Mouse (Mus musculus) heart, postnatal 0 days (tissue): ENCODE results near the gene Gpx1. TPM values are rescaled to one million over a fixed set of nuclear protein-coding genes. Genes with fewer than 3 reads are reported as not detected.
"Not testable (repeated sequence)": the region's sequence is repeated elsewhere in the genome, so short reads cannot be mapped to it uniquely, and the experiment has no call there.

Source experiments
- ATAC-seq: fragments of 200-750 bp; cut with Nextera tagmentation; 2 replicates; pipeline ENCODE4 v1.8.0; 2017; ENCODE audit warnings: low read depth, moderate number of reproducible peaks, moderate library complexity; ENCODE audit not compliant: insufficient read depth
- DNase-seq: peaks from one replicate; pipeline ENCODE4 v3.0.0-alpha.2; 2016; ENCODE audit warnings: low spot score
- H3K27ac ChIP-seq: fragments of 300-500 bp; sonication (generic); 2 replicates; pipeline ENCODE4 v1.5.1; 2014; ENCODE audit warnings: low read depth, mild to moderate bottlenecking
- H3K27me3 ChIP-seq: fragments of 300-500 bp; sonication (generic); 2 replicates; pipeline ENCODE4 v1.6.1; 2014; ENCODE audit warnings: low read length, mixed read lengths; ENCODE audit not compliant: control insufficient read depth, insufficient read depth
- H3K36me3 ChIP-seq: fragments of 300-500 bp; sonication (generic); replicated peaks from 2 replicates; pipeline ENCODE4 v1.6.1; 2014; ENCODE audit warnings: low read length, mixed read lengths; ENCODE audit not compliant: control insufficient read depth, insufficient read depth
- H3K4me1 ChIP-seq: fragments of 300-500 bp; sonication (generic); 2 replicates; pipeline ENCODE4 v1.6.1; 2014; ENCODE audit warnings: antibody characterized with exemption; ENCODE audit not compliant: control insufficient read depth, insufficient read depth
- H3K4me2 ChIP-seq: fragments of 300-500 bp; sonication (generic); 2 replicates; pipeline ENCODE4 v1.6.1; 2014; ENCODE audit warnings: low read depth, mild to moderate bottlenecking, low read length, moderate library complexity
- H3K4me3 ChIP-seq: fragments of 300-500 bp; sonication (generic); 2 replicates; pipeline ENCODE4 v1.5.1; 2014; ENCODE audit warnings: low read depth, low read length
- H3K9ac ChIP-seq: fragments of 300-500 bp; sonication (generic); replicated peaks from 2 replicates; pipeline ENCODE4 v1.6.1; 2014; ENCODE audit warnings: low read depth, low read length, mixed read lengths
- H3K9me3 ChIP-seq: fragments of 300-500 bp; sonication (generic); replicated peaks from 2 replicates; pipeline ENCODE4 v1.6.1; 2016; ENCODE audit warnings: low read length; ENCODE audit not compliant: control insufficient read depth
- CTCF ChIP-seq: IDR thresholded peaks from 2 replicates; pipeline ENCODE4 v1.5.1; 2016; ENCODE audit warnings: antibody characterized with exemption, control low read depth, low read depth
- EP300 ChIP-seq: IDR thresholded peaks from 2 replicates; pipeline ENCODE4 v1.6.1; 2016; ENCODE audit warnings: antibody characterized with exemption, low read depth
- WGBS: fragments of 180-500 bp; shearing (Covaris S2); extraction: QIAGEN DNeasy Blood & Tissue Kit; methylation state at CpG from one replicate; pipeline ENCODE4 v1.1.7; 2014; 5-methylcytosine and 5-hydroxymethylcytosine counted together
- polyA plus RNA-seq: library from polyadenylated mRNA; unstranded; fragments of >200 nt; fragmentation: Nextera tagmentation; extraction: Ambion mirVana; gene quantifications from 2 replicates; pipeline ENCODE4 v1.2.1, GENCODE M21; 2015
- total RNA-seq: library from RNA; depleted of rRNA; stranded (reverse); fragments of >200 nt; gene quantifications from 2 replicates; pipeline ENCODE4 v1.2.3, GENCODE M21; 2014; ENCODE audit warnings: low replicate concordance

Gene Gpx1
- total and polyA plus RNA-seq, 2 experiments from 2014 or later: 336 to 578 TPM

DNA sequence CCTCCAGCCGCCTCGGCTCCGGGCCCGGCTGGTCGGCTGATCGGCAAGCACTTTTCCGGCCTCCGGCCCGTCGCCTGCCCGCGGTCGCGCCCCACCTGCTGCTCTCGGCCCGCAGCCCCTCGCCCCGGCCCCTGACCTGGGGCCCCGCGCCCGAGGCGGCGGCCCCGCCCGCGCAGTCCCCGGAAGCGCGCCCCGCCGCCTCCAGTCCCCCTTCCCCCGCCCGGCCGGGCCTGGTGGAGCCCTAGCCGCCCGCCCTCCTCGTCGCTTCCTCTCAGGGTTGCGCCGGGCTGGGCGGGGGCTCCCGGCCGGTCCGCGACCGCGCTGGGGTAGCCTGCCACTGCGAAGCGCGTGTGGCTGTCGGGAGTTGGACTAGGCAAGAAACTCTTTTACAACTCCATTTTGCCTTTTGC lies 32.1 kb upstream of the Gpx1 start:
- Histone ChIP-seq H3K4me3 (peak overlapping the region; percentile 86), H3K9me3 (no peaks in the 10 kb centered on the region), H3K27ac (peak overlapping the region; percentile 99), H3K36me3 (peaks cover 23% of the 10 kb centered on the region), H3K4me1 (peaks cover 19% of the 10 kb centered on the region), H3K4me2 (peak overlapping the region; percentile 77), H3K9ac (peak overlapping the region; percentile 93), H3K27me3 (no peaks in the 10 kb centered on the region)
- WGBS: under 1% methylated on average over 44 of the region's 51 CpGs
- TF ChIP-seq EP300: no peak
- TF ChIP-seq CTCF: no peak
- ATAC-seq (peak; percentile 79), DNase-seq (peak; percentile 82)

DNA sequence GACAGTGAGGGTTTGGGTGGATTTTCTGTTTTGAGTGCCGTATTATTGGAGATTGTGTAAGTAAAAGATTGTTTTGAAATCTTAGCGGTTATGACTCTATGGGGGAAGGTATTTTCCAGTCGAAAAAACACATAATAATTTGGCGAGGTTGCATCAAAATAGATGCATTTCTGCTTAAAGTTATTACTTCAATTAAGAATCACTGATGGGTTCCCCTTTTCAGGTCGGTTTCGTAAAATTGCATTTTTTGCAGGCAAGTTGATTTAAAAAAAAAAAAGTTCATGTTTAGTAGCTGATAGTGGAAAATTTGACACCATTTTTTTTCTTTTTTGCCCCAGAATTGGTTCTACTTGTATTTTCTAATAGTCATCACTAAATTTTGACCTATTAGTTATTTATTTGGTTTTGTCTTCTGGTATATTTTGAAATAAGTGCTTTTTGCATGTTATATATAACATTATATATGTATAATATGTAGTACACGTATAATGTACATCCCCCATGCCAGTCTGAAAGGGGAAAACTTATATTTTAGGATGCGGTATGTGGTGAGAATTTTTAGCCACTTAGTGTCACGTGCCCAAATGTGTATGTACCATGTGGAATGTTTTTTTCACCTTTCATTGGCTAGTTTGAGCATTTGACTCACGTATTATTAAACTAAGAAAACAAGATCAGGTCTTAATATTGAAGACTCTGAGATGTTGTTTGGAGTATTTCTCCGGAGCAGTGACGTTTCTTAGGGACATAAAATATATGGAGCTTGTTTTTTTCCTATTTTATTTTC lies 31.5 kb upstream of the Gpx1 start:
- Histone ChIP-seq H3K4me2 (peak overlapping the region; percentile 77), H3K9ac (peak overlapping the region; percentile 93), H3K36me3 (peaks cover 19% of the 10 kb centered on the region), H3K9me3 (no peaks in the 10 kb centered on the region), H3K4me3 (peak overlapping the region; percentile 86), H3K4me1 (peaks cover 19% of the 10 kb centered on the region), H3K27me3 (no peaks in the 10 kb centered on the region), H3K27ac (peak overlapping the region; percentile 99)
- no peak for TF ChIP-seq EP300
- TF ChIP-seq CTCF: no peak
- ATAC-seq (no peak), DNase-seq (no peak)
- 1% methylated on average over 12 of the region's 12 CpGs for WGBS

DNA sequence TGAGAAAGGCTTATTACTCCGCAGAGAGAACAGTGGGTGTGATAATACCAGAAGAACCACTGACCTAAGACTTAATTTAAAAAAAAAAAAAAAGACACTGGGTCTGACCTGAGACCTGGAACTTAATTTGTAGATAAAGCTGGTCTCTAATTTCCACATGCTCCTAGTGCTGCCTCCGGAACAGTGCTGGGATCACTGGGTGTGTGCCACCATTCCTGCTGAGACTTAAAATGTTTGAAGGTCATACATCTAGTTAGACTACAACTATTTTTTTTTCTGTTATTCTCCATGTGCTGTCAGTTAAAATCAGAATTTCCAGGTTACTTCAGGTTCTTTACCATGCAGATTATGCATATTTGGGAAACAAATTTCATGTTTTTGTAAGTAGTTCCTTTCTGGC lies 30.6 kb upstream of the Gpx1 start:
- WGBS: 4% methylated on average over 2 of the region's 2 CpGs
- Histone ChIP-seq H3K9ac (peak overlapping the region; percentile 51), H3K27me3 (no peaks in the 10 kb centered on the region), H3K9me3 (no peaks in the 10 kb centered on the region), H3K4me1 (peaks cover 19% of the 10 kb centered on the region), H3K27ac (peak overlapping the region; percentile 53), H3K36me3 (peaks cover 9% of the 10 kb centered on the region), H3K4me3 (peak overlapping the region; percentile 86), H3K4me2 (peak overlapping the region; percentile 77)
- ATAC-seq: no peak
- no peak for TF ChIP-seq CTCF
- no peak for TF ChIP-seq EP300
- no peak for DNase-seq

DNA sequence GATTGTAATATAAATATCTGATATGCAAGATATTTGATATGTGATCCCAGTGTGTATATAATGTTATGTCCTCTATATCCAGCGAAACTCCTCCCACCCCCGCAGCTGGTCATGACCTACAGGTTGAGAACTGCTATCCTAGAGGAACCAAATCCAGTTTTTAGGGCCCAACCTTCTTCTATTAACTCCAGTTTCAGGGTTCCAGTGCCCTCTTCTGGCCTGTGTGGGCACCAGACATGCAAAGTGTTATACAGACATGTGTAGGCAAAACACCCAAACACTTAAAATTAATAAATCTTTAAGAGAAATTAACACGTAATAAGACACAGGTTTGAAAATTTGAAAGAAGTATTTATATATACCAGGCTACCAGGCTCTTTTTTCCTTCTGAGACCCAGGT lies 21.1 kb upstream of the Gpx1 start:
- peaks cover 20% of the 10 kb centered on the region for H3K36me3 ChIP-seq
- ATAC-seq (no peak), DNase-seq (no peak)
- no peak overlapping the region for H3K4me3 ChIP-seq
- no peak overlapping the region for H3K9ac ChIP-seq
- no peak overlapping the region for H3K4me2 ChIP-seq
- TF ChIP-seq EP300: no peak
- TF ChIP-seq CTCF: 0 out of 2 replicates have a peak, but pooled peaks have one; percentile 24
- no peaks in the 10 kb centered on the region for H3K9me3 ChIP-seq
- no peak overlapping the region for H3K27ac ChIP-seq
- no peaks in the 10 kb centered on the region for H3K4me1 ChIP-seq
- WGBS: 91% methylated on average over 3 of the region's 3 CpGs
- no peaks in the 10 kb centered on the region for H3K27me3 ChIP-seq

DNA sequence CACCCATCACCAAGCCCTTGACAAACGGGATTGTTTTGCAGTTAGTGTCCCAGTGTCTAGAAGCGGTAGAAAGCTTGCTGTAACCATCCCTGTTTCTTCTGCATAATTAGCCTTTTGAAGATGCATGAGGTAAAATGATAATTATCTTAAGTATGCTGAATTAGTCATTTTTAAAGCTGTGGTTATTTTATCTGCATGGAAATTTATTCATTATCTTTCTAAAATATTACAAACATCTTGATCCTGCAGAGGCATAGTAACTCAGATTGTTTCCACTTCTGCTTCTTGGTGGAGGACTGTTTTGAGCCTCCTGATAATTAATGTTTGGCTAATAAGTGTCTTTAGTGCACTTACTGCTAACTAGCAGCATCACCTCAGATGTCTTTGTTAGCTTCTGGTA lies 20.2 kb upstream of the Gpx1 start:
- H3K36me3 ChIP-seq: peaks cover 20% of the 10 kb centered on the region
- no peak overlapping the region for H3K9ac ChIP-seq
- no peaks in the 10 kb centered on the region for H3K27me3 ChIP-seq
- no peak overlapping the region for H3K27ac ChIP-seq
- no peak for TF ChIP-seq EP300
- TF ChIP-seq CTCF: no peak
- H3K4me3 ChIP-seq: no peak overlapping the region
- no peaks in the 10 kb centered on the region for H3K4me1 ChIP-seq
- H3K9me3 ChIP-seq: no peaks in the 10 kb centered on the region
- 77% methylated on average over 2 of the region's 2 CpGs for WGBS
- no peak overlapping the region for H3K4me2 ChIP-seq
- DNase-seq (no peak), ATAC-seq (no peak)

DNA sequence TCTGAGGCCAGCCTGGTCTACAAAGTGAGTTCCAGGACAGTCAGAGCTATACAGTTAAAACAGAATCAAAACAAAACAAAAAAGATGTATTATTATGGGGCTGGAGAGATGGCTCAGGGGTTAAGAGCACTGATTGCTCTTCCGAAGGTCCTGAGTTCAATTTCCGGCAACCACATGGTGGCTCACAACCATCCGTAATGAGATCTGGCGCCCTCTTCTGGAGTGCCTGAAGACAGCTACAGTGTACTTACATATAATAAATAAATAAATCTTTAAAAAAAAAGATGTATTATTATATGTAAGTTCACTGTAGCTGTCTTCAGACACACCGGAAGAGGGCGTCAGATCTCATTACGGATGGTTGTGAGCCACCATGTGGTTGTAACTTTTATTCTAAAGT lies 16.6 kb upstream of the Gpx1 start:
- not testable (repeated sequence) for ATAC-seq, H3K4me2 ChIP-seq, H3K27me3 ChIP-seq, H3K9me3 ChIP-seq, H3K4me1 ChIP-seq, H3K27ac ChIP-seq, H3K4me3 ChIP-seq, DNase-seq, H3K9ac ChIP-seq, H3K36me3 ChIP-seq
- WGBS: 85% methylated on average over 7 of the region's 7 CpGs
